Mouse (Mus musculus): ENCODE data around the gene Gm13287.
A peak's percentile ranks its signal among the peaks of the same experiment; 100 is the strongest.
"Not testable (repeated sequence)": the region's sequence is repeated elsewhere in the genome, so short reads cannot be mapped to it uniquely, and the experiment has no call there.

Gm13287 gene

DNA sequence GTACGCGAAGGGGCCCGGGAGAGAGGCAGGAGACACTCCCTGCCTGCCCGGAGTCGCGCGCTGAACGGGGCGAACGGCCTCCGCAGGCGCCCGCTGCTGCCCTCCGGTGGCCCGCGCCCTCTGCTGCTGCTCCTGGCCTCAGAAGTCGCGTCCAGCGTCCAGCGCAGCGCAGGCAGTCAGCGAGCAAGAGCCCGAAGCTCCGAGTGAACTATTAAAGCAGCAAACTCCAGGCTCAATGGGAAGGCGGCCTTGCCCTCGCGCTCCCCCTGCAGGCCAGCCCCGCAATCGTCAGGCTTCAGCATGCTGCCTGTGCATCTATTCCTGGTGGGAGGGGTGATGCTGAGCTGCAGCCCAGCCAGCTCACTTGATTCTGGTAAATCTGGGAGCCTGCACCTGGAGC, at the start of gene Gm13287:
Gene Gm13287 (plus strand): TSS at position 301 of the 400 bp plus-strand sequence.
- DNase-seq (ENCODE audit: low read depth) = not testable (repeated sequence)

DNA sequence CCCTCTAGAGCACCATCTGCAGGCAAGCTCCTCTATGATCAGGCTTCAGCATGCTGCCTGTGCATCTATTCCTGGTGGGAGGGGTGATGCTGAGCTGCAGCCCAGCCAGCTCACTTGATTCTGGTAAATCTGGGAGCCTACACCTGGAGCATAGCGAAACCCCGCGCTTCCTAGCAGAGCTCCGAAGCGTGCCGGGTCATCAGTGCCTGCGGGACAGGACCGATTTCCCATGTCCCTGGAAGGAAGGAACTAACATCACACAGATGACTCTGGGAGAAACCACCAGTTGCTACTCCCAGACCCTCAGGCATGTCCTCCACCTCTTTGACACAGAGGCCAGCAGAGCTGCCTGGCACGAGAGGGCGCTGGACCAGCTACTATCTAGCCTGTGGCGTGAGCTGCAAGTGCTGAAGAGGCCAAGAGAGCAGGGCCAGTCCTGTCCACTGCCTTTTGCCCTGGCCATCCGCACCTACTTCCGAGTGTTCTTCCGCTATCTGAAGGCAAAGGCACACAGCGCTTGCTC, 48.2 kb upstream of the Gm13287 start, which contains the start of gene Gm13271:
Gene Gm13271 (plus strand): TSS at position 51 of the 523 bp plus-strand sequence.
- not testable (repeated sequence) for DNase-seq (ENCODE audit: low read depth)

DNA sequence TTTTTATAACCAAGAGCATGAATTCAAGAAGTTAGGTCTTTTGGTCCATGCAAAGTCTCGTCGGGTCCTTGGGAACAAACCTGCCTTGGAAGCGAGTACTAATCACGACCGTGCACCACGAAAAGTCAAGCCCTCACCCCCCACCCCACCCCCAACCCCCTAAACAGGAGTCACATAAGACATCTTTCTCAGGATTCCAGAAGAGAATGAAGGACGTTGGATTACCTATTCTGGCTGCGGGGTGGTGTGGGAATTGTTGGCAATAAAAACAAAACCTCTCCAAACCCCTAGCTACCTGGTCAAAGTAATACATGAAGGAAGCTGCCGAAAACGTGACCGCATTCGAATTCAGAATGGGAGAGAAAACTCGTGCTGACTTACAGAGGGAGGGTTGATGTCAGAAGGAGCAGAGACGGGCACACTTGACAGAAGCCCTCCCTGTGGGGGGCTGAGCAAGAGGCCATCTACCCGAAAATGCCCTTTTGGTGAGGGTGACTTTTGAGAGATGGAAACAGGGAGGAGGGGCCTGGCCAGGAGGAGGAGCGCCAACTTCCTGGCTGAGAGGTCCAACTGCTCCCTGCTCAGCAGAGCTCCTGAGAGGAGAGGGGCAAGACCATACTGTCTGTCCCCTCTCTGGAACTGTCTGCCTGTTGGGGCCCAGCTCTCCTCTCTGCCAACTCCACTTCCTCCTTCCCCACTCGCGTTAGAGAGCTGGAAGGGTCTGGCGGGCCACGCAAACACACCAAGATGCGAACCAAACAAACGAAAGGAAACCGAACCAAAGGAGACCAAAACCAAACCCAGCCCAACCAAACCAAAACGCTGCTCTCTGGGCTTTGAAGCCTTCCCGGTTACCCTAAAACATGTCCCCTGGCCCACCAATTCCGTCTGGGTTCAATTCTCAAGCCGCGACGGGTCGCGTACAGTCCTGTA, 46.2 kb upstream of the Gm13287 start:
- DNase-seq (ENCODE audit: low read depth) = peak; percentile 80

DNA sequence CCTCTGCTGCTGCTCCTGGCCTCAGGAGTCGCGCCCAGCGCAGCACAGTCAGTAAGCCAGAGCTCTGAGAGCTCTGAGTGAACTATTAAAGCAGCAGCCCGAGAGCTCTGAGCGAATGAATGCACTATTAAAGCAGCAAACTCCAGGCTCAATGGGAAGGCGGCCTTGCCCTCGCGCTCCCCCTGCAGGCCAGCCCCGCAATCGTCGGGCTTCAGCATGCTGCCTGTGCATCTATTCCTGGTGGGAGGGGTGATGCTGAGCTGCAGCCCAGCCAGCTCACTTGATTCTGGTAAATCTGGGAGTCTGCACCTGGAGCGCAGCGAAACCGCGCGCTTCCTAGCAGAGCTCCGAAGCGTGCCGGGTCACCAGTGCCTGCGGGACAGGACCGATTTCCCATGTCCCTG, 45.4 kb upstream of the Gm13287 start:
- peak; percentile 93 for DNase-seq (ENCODE audit: low read depth)

DNA sequence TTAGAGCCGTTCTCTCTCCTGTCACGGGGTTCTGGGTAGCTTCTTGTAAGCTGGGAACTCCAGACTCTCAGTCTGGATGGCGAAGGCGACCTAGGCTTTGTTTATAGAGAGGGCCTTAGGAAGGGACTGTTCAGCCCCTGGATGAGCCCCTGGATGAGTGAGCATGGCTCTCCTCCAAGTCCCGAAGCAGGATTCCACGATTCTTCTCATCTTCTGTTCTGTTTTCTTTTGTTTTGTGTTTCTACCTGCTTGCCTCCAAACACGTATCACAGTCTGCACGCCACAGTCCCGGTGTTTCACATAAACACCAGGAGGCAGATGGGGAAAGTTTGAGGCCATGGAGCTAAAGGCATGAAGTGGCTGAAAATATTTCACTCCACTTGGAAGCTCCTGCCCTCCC, 44.3 kb upstream of the Gm13287 start:
- DNase-seq (ENCODE audit: low read depth) = not testable (repeated sequence)

DNA sequence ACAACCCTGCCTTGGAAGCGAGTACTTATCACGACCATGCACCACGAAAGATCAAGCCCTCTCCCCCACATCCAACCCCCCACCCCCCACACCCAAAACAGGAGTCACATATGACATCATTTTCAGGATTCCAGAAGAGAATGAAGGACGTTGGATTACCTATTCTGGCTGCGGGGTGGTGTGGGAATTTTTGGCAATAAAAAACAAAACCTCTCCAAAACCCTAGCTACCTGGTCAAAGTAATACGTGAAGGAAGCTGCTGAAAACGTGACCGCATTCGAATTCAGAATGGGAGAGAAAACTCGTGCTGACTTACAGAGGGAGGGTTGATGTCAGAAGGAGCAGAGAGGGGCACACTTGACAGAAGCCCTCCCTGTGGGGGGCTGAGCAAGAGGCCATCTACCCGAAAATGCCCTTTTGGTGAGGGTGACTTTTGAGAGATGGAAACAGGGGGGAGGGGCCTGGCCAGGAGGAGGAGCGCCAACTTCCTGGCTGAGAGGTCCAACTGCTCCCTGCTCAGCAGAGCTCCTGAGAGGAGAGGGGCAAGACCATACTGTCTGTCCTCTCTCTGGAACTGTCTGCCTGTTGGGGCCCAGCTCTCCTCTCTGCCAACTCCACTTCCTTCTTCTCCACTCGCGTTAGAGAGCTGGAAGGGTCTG, 43.3 kb upstream of the Gm13287 start, which contains the start of gene Gm13283:
Gene Gm13283 (plus strand): TSS at position 510 of the 659 bp plus-strand sequence.
- not testable (repeated sequence) for DNase-seq (ENCODE audit: low read depth)

DNA sequence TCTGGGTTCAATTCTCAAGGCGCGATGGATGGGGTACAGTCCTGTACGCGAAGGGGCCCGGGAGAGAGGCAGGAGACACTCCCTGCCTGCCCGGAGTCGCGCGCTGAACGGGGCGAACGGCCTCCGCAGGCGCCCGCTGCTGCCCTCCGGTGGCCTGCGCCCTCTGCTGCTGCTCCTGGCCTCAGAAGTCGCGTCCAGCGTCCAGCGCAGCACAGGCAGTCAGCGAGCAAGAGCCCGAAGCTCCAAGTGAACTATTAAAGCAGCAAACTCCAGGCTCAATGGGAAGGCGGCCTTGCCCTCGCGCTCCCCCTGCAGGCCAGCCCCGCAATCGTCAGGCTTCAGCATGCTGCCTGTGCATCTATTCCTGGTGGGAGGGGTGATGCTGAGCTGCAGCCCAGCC, 42.6 kb upstream of the Gm13287 start:
- peak; percentile 82 for DNase-seq (ENCODE audit: low read depth)

DNA sequence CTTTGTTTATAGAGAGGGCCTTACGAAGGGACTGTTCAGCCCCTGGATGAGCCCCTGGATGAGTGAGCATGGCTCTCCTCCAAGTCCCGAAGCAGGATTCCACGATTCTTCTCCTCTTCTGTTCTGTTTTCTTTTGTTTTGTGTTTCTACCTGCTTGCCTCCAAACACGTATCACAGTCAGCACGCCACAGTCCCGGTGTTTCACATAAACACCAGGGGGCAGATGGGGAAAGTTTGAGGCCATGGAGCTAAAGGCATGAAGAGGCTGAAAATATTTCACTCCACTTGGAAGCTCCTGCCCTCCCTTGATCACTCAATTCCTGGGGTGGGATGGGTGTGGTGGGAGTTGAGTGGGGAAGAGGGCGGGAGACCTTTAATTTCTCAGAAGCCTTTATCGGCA, 41.3 kb upstream of the Gm13287 start:
- not testable (repeated sequence) for DNase-seq (ENCODE audit: low read depth)

DNA sequence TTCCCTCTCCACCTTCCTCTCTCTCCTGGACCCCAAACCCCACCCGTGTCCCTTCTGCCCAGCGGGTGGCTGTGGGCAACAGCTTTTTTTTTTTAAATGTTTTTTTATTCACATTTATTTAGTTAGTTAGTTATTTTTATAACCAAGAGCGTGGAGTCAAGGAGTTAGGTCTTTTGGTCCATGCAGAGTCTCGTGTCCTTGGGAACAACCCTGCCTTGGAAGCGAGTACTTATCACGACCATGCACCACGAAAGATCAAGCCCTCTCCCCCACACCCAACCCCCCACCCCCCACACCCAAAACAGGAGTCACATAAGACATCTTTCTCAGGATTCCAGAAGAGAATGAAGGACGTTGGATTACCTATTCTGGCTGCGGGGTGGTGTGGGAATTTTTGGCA, 40.7 kb upstream of the Gm13287 start:
- not testable (repeated sequence) for DNase-seq (ENCODE audit: low read depth)

DNA sequence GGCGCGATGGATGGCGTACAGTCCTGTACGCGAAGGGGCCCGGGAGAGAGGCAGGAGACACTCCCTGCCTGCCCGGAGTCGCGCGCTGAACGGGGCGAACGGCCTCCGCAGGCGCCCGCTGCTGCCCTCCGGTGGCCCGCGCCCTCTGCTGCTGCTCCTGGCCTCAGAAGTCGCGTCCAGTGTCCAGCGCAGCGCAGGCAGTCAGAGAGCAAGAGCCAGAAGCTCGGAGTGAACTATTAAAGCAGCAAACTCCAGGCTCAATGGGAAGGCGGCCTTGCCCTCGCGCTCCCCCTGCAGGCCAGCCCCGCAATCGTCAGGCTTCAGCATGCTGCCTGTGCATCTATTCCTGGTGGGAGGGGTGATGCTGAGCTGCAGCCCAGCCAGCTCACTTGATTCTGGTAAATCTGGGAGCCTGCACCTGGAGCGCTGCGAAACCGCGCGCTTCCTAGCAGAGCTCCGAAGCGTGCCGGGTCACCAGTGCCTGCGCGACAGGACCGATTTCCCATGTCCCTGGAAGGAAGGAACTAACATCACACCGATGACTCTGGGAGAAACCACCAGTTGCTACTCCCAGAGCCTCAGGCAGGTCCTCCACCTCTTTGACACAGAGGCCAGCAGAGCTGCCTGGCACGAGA, 39.6 kb upstream of the Gm13287 start:
- DNase-seq (ENCODE audit: low read depth) = peak; percentile 78

DNA sequence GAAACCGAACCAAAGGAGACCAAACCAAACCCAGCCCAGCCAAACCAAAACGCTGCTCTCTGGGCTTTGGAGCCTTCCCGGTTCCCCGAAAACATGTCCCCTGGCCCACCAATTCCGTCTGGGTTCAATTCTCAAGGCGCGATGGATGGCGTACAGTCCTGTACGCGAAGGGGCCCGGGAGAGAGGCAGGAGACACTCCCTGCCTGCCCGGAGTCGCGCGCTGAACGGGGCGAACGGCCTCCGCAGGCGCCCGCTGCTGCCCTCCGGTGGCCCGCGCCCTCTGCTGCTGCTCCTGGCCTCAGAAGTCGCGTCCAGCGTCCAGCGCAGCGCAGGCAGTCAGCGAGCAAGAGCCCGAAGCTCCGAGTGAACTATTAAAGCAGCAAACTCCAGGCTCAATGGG, 29.5 kb upstream of the Gm13287 start, which contains the start of gene Gm13290:
Gene Gm13290 (plus strand): TSS at position 301 of the 400 bp plus-strand sequence.
- not testable (repeated sequence) for DNase-seq (ENCODE audit: low read depth)

DNA sequence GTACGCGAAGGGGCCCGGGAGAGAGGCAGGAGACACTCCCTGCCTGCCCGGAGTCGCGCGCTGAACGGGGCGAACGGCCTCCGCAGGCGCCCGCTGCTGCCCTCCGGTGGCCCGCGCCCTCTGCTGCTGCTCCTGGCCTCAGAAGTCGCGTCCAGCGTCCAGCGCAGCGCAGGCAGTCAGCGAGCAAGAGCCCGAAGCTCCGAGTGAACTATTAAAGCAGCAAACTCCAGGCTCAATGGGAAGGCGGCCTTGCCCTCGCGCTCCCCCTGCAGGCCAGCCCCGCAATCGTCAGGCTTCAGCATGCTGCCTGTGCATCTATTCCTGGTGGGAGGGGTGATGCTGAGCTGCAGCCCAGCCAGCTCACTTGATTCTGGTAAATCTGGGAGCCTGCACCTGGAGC, 26.4 kb upstream of the Gm13287 start, which contains the start of gene Gm13289:
Gene Gm13289 (plus strand): TSS at position 301 of the 400 bp plus-strand sequence.
- not testable (repeated sequence) for DNase-seq (ENCODE audit: low read depth)

DNA sequence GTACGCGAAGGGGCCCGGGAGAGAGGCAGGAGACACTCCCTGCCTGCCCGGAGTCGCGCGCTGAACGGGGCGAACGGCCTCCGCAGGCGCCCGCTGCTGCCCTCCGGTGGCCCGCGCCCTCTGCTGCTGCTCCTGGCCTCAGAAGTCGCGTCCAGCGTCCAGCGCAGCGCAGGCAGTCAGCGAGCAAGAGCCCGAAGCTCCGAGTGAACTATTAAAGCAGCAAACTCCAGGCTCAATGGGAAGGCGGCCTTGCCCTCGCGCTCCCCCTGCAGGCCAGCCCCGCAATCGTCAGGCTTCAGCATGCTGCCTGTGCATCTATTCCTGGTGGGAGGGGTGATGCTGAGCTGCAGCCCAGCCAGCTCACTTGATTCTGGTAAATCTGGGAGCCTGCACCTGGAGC, 23.5 kb upstream of the Gm13287 start, which contains the start of gene Gm13272:
Gene Gm13272 (plus strand): TSS at position 301 of the 400 bp plus-strand sequence.
- not testable (repeated sequence) for DNase-seq (ENCODE audit: low read depth)

DNA sequence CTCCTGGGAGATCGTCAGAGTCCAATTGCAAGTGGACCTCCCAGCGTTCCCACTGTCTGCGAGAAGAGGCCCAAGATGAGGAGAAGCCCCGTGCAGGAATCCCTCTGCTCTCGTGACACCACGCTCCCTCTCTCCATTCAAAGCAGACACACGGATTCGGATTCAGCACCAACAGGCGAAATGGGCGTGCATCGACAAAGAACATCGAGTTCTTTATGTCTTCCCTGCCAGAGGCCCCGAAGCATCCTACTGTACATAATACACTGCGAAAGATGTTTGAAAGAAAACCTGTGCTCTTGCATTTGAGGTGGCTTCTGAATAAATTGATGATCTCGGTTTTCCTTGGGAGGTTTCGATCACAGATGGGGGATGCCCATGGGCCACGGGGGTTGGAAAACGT, 22.7 kb upstream of the Gm13287 start:
- not testable (repeated sequence) for DNase-seq (ENCODE audit: low read depth)

DNA sequence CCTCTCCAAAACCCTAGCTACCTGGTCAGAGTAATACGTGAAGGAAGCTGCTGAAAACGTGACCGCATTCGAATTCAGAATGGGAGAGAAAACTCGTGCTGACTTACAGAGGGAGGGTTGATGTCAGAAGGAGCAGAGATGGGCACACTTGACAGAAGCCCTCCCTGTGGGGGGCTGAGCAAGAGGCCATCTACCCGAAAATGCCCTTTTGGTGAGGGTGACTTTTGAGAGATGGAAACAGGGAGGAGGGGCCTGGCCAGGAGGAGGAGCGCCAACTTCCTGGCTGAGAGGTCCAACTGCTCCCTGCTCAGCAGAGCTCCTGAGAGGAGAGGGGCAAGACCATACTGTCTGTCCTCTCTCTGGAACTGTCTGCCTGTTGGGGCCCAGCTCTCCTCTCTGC, 21.2 kb upstream of the Gm13287 start, which contains the start of gene Ifnz:
Gene Ifnz (plus strand): TSS at position 301 of the 400 bp plus-strand sequence.
- DNase-seq (ENCODE audit: low read depth) = not testable (repeated sequence)

DNA sequence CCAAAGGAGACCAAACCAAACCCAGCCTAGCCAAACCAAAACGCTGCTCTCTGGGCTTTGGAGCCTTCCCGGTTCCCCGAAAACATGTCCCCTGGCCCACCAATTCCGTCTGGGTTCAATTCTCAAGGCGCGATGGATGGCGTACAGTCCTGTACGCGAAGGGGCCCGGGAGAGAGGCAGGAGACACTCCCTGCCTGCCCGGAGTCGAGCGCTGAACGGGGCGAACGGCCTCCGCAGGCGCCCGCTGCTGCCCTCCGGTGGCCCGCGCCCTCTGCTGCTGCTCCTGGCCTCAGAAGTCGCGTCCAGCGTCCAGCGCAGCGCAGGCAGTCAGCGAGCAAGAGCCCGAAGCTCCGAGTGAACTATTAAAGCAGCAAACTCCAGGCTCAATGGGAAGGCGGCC, 20.7 kb upstream of the Gm13287 start:
- DNase-seq (ENCODE audit: low read depth) = not testable (repeated sequence)

DNA sequence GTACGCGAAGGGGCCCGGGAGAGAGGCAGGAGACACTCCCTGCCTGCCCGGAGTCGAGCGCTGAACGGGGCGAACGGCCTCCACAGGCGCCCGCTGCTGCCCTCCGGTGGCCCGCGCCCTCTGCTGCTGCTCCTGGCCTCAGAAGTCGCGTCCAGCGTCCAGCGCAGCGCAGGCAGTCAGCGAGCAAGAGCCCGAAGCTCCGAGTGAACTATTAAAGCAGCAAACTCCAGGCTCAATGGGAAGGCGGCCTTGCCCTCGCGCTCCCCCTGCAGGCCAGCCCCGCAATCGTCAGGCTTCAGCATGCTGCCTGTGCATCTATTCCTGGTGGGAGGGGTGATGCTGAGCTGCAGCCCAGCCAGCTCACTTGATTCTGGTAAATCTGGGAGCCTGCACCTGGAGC, 17.6 kb upstream of the Gm13287 start, which contains the start of gene Gm13276:
Gene Gm13276 (plus strand): TSS at position 301 of the 400 bp plus-strand sequence.
- not testable (repeated sequence) for DNase-seq (ENCODE audit: low read depth)

DNA sequence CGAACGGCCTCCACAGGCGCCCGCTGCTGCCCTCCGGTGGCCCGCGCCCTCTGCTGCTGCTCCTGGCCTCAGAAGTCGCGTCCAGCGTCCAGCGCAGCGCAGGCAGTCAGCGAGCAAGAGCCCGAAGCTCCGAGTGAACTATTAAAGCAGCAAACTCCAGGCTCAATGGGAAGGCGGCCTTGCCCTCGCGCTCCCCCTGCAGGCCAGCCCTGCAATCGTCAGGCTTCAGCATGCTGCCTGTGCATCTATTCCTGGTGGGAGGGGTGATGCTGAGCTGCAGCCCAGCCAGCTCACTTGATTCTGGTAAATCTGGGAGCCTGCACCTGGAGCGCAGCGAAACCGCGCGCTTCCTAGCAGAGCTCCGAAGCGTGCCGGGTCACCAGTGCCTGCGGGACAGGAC, 14.7 kb upstream of the Gm13287 start, which contains the start of gene Gm13277:
Gene Gm13277 (plus strand): TSS at position 231 of the 400 bp plus-strand sequence.
- DNase-seq (ENCODE audit: low read depth) = not testable (repeated sequence)

DNA sequence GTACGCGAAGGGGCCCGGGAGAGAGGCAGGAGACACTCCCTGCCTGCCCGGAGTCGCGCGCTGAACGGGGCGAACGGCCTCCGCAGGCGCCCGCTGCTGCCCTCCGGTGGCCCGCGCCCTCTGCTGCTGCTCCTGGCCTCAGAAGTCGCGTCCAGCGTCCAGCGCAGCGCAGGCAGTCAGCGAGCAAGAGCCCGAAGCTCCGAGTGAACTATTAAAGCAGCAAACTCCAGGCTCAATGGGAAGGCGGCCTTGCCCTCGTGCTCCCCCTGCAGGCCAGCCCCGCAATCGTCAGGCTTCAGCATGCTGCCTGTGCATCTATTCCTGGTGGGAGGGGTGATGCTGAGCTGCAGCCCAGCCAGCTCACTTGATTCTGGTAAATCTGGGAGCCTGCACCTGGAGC, 11.8 kb upstream of the Gm13287 start, which contains the start of gene Gm13278:
Gene Gm13278 (plus strand): TSS at position 301 of the 400 bp plus-strand sequence.
- DNase-seq (ENCODE audit: low read depth) = not testable (repeated sequence)

DNA sequence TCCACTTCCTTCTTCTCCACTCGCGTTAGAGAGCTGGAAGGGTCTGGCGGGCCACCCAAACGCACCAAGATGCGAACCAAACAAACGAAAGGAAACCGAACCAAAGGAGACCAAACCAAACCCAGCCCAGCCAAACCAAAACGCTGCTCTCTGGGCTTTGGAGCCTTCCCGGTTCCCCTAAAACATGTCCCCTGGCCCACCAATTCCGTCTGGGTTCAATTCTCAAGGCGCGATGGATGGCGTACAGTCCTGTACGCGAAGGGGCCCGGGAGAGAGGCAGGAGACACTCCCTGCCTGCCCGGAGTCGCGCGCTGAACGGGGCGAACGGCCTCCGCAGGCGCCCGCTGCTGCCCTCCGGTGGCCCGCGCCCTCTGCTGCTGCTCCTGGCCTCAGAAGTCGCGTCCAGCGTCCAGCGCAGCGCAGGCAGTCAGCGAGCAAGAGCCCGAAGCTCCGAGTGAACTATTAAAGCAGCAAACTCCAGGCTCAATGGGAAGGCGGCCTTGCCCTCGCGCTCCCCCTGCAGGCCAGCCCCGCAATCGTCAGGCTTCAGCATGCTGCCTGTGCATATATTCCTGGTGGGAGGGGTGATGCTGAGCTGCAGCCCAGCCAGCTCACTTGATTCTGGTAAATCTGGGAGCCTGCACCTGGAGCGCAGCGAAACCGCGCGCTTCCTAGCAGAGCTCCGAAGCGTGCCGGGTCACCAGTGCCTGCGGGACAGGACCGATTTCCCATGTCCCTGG, 8.9 kb upstream of the Gm13287 start, which contains the start of gene Gm13275:
Gene Gm13275 (plus strand): TSS at position 552 of the 740 bp plus-strand sequence.
- not testable (repeated sequence) for DNase-seq (ENCODE audit: low read depth)

Data from naive thymus-derived CD4-positive, alpha-beta T cell, adult 2 months (primary cell).